Mouse (Mus musculus) lung, postnatal 36 days (tissue): ENCODE data around the gene Mex3a.

Experiments
- DNase-seq: peaks from one replicate; pipeline ENCODE4 v3.0.0; 2022; ENCODE audit warnings: mixed read lengths

Mex3a gene

DNA sequence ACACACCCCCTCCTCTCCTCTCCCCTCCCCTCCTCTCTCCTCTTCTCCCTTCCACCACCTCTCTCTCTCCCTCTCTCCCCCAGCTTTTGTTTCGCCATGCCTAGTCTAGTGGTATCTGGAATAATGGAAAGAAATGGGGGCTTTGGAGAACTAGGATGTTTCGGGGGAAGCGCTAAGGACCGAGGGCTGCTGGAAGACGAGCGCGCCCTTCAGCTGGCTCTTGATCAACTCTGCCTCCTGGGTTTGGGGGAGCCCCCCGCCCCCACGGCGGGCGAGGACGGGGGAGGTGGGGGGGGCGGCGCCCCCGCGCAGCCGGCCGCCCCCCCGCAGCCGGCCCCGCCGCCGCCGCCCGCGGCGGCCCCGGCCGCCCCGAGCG lies at the start of gene Mex3a:
Gene Mex3a, plus strand, starts transcription at position 97 of the 376 bp plus-strand sequence.
- no peak for DNase-seq

DNA sequence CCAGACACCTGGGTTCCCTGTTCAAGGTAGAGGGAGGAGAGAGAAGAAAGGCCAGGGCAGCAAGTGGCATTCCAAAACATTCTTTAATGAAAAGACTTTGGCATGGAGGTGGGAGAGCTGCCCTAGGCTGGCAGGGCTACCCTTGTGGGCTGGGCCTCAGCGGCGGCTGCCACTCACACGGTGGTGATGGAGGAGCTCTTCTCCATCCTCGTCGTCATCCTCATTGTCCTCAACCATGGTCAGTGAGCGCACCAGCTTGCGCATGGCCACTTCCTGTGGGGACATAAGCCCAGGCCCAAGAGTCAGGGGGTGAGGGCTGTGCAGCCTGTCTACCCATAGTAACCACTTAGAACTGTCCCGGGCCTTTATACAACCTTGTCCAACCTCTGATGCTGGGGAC lies 49.1 kb upstream of the Mex3a start:
- no peak for DNase-seq

GRCm38 (mm10) chr3:88483621-88484020 lies 48.6 kb upstream of the Mex3a start:
- peak; percentile 86 for DNase-seq

DNA sequence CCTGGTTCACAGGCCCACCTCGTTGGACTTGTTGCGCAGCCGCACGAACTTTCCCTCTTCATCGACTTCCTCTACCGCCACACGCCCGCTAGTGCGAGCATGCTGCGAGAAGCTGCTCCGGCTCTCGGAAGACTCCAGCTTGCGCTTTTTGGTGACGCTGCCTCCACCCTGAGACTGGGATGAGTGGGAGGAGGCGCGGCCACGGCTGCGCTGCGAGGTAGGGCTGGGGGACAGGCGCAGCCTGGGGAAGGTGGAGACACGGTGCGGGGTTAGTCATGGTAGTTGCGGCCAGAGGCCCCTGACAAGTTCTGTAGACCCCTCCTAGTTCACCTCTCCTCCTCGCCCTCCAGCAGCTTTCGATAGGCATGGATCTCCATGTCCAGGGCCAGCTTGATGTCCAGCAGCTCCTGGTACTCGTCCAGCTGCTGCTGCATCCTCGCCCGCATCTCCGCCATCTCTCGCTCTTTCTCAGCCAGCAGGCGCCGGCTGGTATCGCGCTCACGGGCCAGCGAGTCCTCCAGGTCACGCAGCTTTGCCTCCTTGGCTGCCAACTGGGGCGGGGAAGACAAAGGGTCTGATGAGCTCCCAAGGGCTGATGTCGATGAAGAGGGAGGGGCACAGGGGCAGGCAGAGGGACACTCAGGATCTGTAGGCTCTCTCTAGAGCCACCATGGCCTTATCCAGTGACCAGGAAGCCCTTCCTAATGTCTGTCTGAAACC lies 47.4 kb upstream of the Mex3a start:
- DNase-seq, result no peak

DNA sequence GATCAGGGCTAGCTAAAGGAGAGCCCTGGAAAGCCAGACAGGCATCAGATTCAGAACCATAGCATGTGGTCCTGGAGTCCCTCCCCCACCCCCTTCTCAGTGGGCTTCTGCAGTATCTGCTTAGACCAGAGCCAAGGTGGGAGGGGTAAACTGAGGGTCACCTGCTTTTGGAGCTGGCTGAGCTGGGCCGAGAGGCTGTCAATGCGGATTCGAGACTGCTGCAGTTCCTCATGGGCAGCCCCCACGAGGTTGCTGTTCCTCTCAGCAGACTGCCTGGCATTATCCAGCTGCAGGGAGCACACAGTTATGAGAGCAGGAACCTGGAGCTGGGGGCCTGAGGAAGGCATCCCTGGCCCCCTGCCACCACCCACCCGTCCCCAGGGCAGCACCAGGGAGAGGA lies 46.2 kb upstream of the Mex3a start:
- DNase-seq, result no peak

GRCm38 (mm10) chr3:88486887-88487286 lies 45.3 kb upstream of the Mex3a start:
- DNase-seq, result no peak

- no peak for DNase-seq
These were observed 44.8 kb upstream of the Mex3a start for GRCm38 (mm10) chr3:88487396-88487795.

DNA sequence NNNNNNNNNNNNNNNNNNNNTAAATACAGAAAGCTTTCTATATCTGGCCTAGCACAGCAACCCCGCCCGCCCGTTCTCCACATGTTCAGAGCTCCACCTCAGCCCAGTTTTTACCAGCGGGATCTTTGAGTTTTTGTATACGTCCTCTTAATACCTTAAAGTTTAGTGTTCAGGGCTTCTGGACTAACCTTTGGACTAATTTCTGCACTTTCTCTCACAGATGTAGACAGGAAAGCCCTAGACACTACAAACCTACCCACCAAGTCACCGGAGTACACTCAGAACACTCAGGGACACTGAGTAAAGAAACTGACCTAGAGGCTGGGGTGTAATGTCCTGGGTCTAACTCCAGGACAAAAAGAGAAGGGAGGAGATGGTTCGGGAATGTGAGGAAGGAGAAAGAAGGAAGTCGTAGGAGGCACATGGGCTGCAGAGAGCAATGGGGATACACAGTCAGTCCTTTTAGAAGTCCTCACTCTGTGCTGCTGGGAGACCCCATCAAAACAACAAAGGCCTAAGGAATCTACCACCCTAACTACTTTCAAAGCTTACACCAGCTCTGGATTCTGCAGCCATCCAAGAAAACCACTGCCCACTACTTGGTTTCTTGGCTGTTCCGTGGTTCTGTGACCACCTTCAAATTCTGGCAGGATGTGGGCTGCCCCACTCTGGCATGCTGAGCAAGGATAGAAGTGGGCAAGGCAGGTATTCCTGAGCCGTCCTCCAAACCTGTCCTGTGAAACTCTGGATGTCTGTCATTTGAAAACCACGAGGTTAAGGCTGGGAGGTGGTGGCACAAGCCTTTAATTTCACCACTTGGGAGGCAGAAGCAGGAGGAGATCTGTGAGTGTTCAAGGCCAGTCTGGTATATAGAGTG lies 38.3 kb upstream of the Mex3a start:
- no peak for DNase-seq

GRCm38 (mm10) chr3:88494836-88495628 lies 37.2 kb upstream of the Mex3a start:
- peak; percentile 82 for DNase-seq

- DNase-seq, result no peak
These were observed 36.3 kb upstream of the Mex3a start for GRCm38 (mm10) chr3:88495741-88496415.

DNA sequence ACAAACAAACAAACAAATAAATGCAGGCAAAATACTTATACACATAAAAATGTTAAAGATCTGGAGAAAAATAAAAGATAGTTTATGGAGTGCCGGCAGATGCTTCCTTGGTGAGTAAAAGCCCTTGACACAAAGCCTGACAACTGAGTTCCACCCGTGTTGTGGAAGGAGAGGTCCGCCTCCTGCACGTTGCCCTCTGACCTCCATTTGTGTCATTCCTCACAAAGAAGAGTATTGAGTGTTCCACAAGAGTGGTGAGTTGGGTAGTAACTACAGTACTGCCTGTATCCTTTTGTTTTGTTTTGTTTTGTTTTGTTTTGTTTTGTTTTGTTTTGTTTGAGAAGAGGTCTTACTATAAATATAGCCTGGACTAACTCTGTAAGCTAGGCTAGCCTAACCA lies 32.6 kb upstream of the Mex3a start:
- DNase-seq, result no peak

DNA sequence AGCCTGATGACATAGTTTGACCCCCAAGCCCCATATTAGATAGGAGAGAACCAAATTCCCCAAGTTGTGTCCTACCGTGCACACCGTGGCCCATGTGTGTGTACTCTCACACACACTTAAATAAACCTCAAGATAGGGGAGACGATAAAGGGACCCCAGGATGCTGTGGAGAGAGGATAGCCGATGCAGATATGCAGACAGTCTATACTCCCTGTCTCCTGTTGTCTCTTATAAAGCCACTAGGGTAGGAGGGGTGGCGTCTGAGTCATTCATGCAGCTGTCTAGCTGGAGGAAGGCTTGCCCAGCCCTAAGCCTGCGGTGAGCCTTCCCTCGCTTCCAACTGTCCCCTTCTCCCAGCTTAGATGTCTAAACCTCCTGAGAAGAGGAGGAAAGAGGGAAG lies 32.1 kb upstream of the Mex3a start:
- no peak for DNase-seq

DNA sequence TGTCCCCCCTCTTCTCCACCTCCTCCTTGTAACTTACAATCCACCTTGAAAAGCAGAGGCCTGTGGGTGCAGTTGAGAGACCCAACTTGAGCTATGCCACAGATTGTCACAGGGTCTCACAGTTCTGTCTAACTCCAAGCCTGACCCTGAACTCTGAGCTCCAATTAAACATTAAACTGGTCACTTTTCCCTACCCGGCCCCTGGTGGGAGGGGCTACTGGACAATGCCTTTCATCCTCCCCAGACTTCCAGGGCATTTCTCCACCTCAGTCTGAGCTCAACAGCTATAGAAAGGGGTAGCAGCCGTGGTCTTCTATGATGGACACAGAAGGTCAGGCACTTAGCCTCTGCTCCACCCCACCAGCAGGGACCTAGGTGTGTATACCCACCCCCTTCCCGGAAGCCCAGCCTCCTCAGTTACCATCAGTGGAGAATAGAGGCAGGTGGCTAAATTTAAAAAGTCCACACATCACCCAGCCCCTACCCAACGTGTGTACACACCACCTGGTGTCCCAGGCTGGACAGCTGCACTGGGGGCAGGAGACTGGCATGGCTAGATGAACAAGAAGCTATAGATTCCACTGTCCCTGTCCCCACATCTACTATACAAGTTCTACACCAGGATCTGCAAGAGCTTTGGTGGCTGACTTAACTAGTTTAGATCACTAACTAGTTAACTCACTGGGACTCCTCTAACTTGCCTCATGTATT lies 31.4 kb upstream of the Mex3a start:
- no peak for DNase-seq

DNA sequence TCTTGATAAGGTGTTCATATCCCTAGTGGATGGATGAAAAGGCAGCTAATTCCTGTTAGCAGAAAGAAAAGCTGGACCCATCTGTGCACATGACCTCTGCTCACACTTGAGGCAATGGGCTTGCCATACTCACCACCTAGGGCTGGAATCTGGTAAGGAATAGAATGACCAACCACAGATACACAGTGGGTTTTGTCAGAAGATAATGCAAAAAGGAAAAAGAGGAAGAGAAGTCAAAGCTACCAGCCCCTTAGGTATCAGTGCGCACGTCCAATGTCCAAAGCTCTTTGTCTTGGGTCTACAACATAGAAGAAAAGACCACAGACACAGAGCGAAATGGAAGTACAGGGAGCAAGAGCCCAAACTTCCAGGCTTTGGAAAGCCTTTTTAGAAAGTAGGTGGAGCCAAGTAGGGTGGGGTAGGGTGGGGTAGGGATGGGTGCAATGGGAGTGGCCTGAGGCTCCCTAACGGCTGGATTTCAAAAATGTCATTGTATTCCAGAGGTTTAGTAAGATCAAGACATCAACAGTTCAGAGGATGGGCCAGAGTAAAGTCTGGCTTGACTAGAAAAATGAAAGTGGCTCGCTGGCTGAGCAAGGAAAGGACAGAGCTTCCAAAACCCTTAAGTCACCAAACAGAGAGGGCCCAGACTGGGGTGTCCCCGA lies 30.7 kb upstream of the Mex3a start:
- DNase-seq, result no peak

DNA sequence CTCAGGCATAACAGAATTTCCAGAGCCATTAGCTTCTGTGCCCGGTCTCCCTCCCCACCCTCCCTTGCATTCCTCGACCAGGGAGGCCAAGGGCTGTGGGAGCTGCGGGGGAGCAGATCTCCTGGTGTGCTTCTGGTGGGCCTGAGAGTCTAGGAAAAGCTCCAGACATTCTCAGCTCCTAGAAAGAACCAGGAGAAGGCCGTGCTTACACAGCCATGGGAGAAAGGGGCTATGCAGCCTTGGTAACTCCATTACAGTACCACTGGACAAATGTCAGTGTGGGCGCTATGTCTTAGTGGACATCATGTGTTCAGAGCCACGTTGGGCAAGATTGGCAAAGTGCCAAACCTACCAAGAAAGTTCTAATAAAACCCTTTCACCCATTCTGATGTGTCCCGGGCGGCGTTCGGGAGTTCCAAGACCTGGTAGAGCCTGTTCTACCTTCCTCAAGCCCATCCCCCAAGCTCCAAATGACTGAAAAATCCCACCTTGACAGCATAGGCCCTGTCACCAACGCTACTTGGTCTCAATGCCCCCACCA lies 30.1 kb upstream of the Mex3a start:
- peak; percentile 76 for DNase-seq

DNA sequence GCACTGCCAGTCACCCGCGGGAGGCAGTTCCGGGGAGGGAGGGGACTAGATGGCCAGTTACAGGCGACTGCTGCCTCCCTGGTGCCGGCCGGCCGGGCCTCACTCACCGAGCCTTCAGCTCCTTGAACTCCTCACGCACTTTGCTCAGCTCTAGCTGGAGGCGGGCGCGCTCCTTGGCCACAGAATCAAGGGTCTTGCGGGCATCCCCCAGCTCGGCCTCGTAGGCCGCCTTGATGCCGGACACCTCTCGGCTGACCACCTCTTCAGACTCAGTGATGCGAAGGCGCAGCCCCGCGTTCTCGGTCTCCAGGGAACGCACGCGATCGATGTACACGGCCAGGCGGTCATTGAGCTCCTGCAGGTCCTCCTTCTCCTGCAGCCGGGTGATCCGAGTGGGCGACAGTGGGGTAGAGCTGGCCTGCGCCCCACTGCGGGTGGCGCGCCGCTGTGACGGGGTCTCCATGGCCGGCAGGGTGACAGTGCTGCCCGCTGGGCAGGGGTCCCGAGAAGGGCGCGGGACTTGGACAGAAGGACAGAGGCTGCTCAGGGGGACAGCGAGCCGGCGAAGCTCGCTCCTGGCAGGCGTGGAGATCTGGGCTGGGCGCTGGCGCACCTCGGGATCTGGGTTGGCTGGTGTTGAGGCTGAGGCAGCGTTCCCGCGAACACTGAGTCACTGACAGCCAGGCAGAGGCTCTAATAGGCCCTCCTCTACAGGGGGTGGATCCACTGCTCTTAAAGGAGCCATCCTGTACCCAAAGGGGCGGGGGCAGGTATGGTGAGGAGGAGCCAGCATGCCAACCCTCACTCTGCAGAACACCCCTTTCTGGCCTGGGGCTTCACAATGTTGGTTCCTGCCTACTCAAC lies 29.3 kb upstream of the Mex3a start:
- DNase-seq, result peak; percentile 95

DNA sequence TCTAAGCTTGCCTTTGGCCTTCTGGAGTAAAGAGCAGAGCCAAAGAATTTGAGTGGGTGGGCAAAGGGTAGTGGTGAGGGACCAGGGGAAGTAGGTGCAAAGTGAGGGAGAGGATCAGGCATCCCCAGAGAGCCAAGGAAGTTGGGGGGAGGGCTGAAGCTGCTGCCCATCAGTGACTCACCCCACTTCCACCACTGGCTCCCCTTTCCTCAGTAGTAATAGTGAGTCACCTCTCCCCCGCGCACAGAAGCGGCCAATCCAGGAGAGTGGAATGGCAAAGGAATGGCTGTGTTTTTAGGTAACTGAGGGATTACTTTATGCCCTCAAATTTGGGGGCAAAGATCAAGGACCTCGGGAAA lies 28.7 kb upstream of the Mex3a start:
- DNase-seq, result peak; percentile 64

- no peak for DNase-seq
These were observed 28.1 kb upstream of the Mex3a start for GRCm38 (mm10) chr3:88503881-88504746.

DNA sequence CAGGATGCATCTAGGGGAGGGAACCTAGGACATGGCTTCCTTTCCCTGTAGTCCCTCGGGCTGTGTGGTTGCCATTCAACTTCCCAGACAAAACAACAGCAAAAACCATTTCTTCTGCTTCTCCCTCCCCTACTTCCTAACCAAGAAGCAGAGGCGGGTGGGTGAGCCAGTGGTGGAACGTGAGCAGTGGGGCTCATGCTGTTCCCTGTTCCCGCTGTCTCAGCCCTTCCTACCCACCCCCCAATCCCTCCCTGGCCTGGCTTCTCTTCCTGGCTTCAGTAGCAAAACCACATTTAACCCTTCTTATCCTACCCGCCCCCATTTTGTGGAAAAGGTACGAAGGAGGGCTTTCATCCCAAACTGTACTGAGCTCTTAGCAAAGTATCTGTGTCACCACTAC lies 27.1 kb upstream of the Mex3a start:
- DNase-seq, result no peak
